Comparison of ENCODE assay signal across 8 mouse cellular contexts in genomic region chrX:159269072-159269471, GRCm38 (mm10). TPM values are rescaled to one million over a fixed set of nuclear protein-coding genes. Genes with fewer than 3 reads are reported as not detected.
DNase-seq lines count a peak whose midpoint lies in the region; TF ChIP-seq lines count a peak whose summit lies in the region.

No protein-coding gene starts in this region.

- TF ChIP-seq POLR2A in spleen, adult 2 months (IDR thresholded peaks at IDR 0.05; ENCODE audit: low read depth, low read length) = no peak

- H3K4me3 ChIP-seq in spleen, adult 2 months (ENCODE audit: extremely low read depth, insufficient read depth, insufficient read length) = no peak overlapping the region
- H3K4me3 ChIP-seq in forebrain, embryonic 10.5 days = no peak overlapping the region

- H3K27me3 ChIP-seq in spleen, adult 2 months (ENCODE audit: control insufficient read depth, insufficient read depth, low read length) = no peaks in the 10 kb centered on the region
- H3K27me3 ChIP-seq in forebrain, embryonic 10.5 days (ENCODE audit: poor library complexity, severe bottlenecking) = peaks cover 20% of the 10 kb centered on the region

- peak; percentile 8; the same call in 1 of the 2 replicates for TF ChIP-seq CTCF in spleen, adult 2 months (IDR thresholded peaks at IDR 0.05; ENCODE audit: extremely low read depth, insufficient read depth, insufficient read length, insufficient replicate concordance)

- intact Hi-C loops in heart, postnatal 25 days (cut with DNase I) = loop anchor here (1.0 to 10.0 kb wide), 3 partner anchors 226 to 344 kb away; no protein-coding TSS in a partner anchor

- no peak overlapping the region for H3K27ac ChIP-seq in spleen, adult 2 months (ENCODE audit: insufficient read depth, low read length)
- no peak overlapping the region for H3K27ac ChIP-seq in forebrain, embryonic 10.5 days

- DNase-seq in heart, adult 8-10 months (ENCODE audit: low spot score) = peak; percentile 43
- no peak for DNase-seq in heart, postnatal 25 days (ENCODE audit: low spot score)
- peak in 1 of 2 experiments; percentile 34 for DNase-seq in spleen, adult 2 months (ENCODE audit: low read depth in 1 of 2, low spot score in 2 of 2)
- no peak for DNase-seq in spleen, adult 12 weeks (ENCODE audit: low spot score)
- DNase-seq in brain, adult 2 months (ENCODE audit: low read depth, low spot score) = peak; percentile 62
- DNase-seq in kidney, postnatal 14 days = peak; percentile 38
- peak; percentile 19 to 49 for DNase-seq in natural killer cell, adult 2 months (ENCODE audit: low spot score in 2 of 2)
- DNase-seq in forebrain, embryonic 10.5 days (ENCODE audit: extremely low spot score, low spot score) = no peak

- no peaks in the 10 kb centered on the region for H3K36me3 ChIP-seq in spleen, adult 2 months (ENCODE audit: control insufficient read depth, insufficient read depth, low read length)
- H3K36me3 ChIP-seq in forebrain, embryonic 10.5 days (replicated peaks) = no peaks in the 10 kb centered on the region

- H3K4me1 ChIP-seq in spleen, adult 2 months (ENCODE audit: control insufficient read depth, insufficient read depth, insufficient read length) = no peaks in the 10 kb centered on the region
- no peaks in the 10 kb centered on the region for H3K4me1 ChIP-seq in forebrain, embryonic 10.5 days

- no peaks in the 10 kb centered on the region for H3K9me3 ChIP-seq in forebrain, embryonic 10.5 days

RNA-seq across cellular contexts. Expression of gene Rps6ka3, which starts 59.0 kb away (rescaled TPM):
- 10 to 100 TPM; 24.9 to 35.4 (median 30.7) TPM for total RNA-seq in heart, adult 8-10 months (2022)
- total RNA-seq in heart, postnatal 25 days (2021) = 10 to 100 TPM; 36.3 to 38.6 TPM
- 12.2 and 12.5 TPM in 2 replicates for polyA plus RNA-seq in spleen, adult 2 months (2012; rRNA removed)
- polyA plus RNA-seq in forebrain, embryonic 10.5 days (2016; fragmentation: Nextera tagmentation; extraction: Ambion mirVana) = 4.5 and 5.8 TPM in 2 replicates

Comparison
In these comparisons a context has a peak if more than half of its experiments do, and no peak if none do; other contexts are left out.
1. DNase-seq: peak in heart, adult 8-10 months (single experiment), brain, adult 2 months (single experiment), kidney, postnatal 14 days (single experiment) and natural killer cell, adult 2 months (2 of 2); none in heart, postnatal 25 days (single experiment), spleen, adult 12 weeks (single experiment) and forebrain, embryonic 10.5 days (single experiment).